Mouse (Mus musculus) kidney, adult 2 months (tissue): ENCODE measurements around the gene Nxph4. TPM values are rescaled to one million over a fixed set of nuclear protein-coding genes. Genes with fewer than 3 reads are reported as not detected.

Experiments
- DNase-seq: peaks from one replicate; pipeline ENCODE4 v3.0.0; 2021
- H3K27ac ChIP-seq: fragments of 200-500 bp; 2 replicates; pipeline ENCODE4 v1.5.1; 2012; ENCODE audit warnings: low read depth, low read length, control low read depth, inconsistent platforms; ENCODE audit not compliant: insufficient read depth
- H3K27me3 ChIP-seq: fragments of 200-500 bp; replicated peaks from 2 replicates; pipeline ENCODE4 v1.6.1; 2012; ENCODE audit warnings: mild to moderate bottlenecking, moderate library complexity, low read length, inconsistent platforms; ENCODE audit not compliant: control insufficient read depth, insufficient read depth
- H3K36me3 ChIP-seq: fragments of 200-500 bp; 2 replicates; pipeline ENCODE4 v1.6.1; 2012; ENCODE audit warnings: mild to moderate bottlenecking, moderate library complexity, low read length, inconsistent platforms; ENCODE audit not compliant: control insufficient read depth, insufficient read depth
- H3K4me1 ChIP-seq: fragments of 200-500 bp; 2 replicates; pipeline ENCODE4 v1.6.1; 2011; ENCODE audit warnings: low read length; ENCODE audit not compliant: control insufficient read depth, insufficient read depth
- H3K4me3 ChIP-seq: fragments of 200-500 bp; 2 replicates; pipeline ENCODE4 v1.5.1; 2011; ENCODE audit warnings: mild to moderate bottlenecking, low read depth, low read length, control low read depth; ENCODE audit not compliant: insufficient read depth
- CTCF ChIP-seq: fragments of 200-500 bp; conservative IDR thresholded peaks from 2 replicates; pipeline ENCODE4 v1.5.1; 2011; ENCODE audit warnings: low read depth, mild to moderate bottlenecking, control low read depth, low read length, moderate library complexity, mixed read lengths; ENCODE audit not compliant: insufficient read depth, insufficient read length
- POLR2A ChIP-seq: fragments of 200-500 bp; IDR thresholded peaks from one replicate; pipeline ENCODE4 v1.6.1; 2011; ENCODE audit warnings: low read depth, low read length, control low read depth
- whole genome bisulfite sequencing: fragments of 180-500 bp; shearing (Covaris S2); methylation state at CpG from one replicate; pipeline ENCODE4 v1.1.7; 2018; 5-methylcytosine and 5-hydroxymethylcytosine counted together
- polyA plus RNA-seq: library from polyadenylated mRNA; depleted of rRNA; stranded (reverse); fragments of >200 nt; gene quantifications from 2 replicates; pipeline ENCODE4 v1.2.3, GENCODE M21; 2012

The Nxph4 gene
- polyA plus RNA-seq, 1 experiment = 2.0 TPM

DNA sequence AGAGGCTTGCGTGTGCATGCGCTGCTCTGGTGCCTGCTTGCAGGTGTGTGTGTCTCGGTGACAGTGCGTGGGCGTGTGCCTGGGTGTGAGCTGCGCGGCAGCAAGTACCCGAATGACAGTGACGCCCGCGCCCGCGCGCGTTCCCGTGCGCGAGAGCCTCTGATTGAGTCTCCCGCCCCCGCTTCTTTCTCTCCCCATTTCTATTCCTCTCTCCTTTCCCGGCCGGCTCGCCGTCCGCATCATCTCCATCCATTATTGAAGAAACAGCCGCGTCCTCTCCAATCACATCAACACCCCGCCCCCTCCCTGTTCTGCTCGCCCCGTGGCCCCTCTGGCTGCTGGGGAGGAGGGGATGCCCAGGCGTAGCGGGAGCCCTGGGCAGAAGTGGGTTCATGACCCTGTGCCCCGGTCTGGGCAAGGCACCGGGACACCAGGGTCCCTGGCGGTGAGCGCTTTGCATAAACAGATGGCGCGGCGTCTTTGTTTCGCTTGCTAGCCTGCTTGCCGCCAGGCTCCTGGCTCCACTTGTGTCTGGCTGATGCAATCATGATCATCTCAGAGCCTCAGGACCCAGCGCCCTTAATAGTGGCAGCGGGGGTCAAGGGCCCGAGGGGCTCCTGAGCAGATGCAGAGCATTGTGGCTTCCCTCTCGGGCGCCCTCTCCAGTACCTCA is 22.6 kb downstream of the Nxph4 start:
- no peak overlapping the region for H3K27ac ChIP-seq
- DNase-seq = no peak
- WGBS = under 1% methylated on average over 45 of the region's 46 CpGs
- H3K4me1 ChIP-seq = peaks cover 10% of the 10 kb centered on the region; the same call in 1 of the 2 replicates
- 0 out of 2 replicates have a peak, but pooled peaks cover 1% of the 10 kb centered on the region for H3K27me3 ChIP-seq
- TF ChIP-seq POLR2A = no peak
- no peak for TF ChIP-seq CTCF
- H3K36me3 ChIP-seq = no peaks in the 10 kb centered on the region
- H3K4me3 ChIP-seq = peak overlapping the region; percentile 33; the same call in 1 of the 2 replicates

DNA sequence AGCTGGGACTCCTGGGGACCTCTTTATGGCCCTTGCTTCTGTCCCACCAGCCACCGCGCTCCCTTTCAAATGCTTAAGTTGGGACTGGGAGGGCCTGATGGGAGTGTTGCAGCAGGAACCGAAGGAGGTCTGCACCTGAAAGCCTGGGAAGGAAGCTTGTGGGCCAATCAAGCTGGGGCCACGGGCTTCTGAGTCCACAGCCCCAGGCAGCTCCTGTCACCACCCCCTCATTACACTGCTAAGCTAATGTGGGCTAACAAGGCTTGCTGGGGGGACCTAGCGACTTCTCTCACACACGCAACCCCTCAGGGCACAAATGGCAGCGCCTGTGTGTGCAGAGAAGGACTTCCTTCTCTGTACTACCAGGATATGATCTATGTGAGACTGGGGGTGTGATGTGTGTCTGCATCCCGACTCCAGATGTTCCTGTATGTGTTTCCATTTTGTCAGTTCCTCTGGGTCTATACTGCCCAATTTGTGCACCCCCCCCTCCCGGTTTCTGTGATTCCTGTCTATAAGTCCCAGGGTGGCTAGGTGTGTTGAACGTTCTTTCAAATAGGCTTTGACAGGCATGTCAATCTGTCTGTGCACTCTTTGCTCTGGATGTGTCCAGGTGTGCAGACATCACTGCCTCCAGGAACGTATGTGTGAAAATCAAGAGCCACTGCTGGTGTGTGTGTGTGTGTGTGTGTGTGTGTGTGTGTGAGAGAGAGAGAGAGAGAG is 23.3 kb downstream of the Nxph4 start:
- 0 out of 2 replicates have a peak, but pooled peaks cover 1% of the 10 kb centered on the region for H3K27me3 ChIP-seq
- WGBS = 27% methylated on average over 11 of the region's 11 CpGs

DNA sequence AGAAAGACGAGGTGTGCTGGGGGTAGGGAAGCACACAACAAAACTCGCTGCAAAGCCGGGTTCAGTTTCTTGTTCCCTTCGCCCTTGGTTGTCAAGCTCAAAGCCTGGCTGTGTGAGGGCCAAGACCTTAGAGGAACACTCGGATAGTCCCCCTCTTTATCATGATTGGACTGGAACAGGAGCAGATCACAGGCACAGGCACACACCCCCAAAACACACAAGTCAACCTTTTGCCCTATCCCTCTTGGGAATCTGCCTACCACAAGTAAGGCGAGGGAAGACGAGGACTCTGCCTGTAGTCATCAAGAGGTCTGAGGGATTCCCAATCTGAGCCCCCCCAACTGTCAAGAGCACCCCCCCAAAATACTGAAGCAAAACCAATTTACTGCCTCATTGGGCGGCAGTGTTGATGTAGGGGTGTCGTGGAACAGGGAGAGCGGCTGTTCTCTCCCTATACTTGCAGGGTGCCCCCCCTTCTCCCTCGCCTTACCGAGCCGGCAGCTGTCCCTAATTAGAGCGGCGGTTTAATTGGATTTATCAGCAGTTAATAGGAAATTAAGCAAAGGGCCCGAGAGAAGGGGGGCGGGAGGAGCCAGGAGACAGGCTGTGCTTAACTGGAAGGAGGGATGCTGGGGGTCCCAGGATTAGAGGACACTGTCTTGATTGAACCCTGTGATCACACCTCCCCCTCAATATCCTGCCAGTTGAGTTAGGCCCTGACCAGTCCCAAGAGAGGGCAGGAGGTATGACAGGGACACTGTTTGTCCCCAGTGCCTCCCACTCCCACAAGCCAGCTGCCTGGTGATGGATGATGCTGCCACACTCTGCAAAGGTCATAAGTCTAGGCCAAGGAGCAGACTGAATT is 24.3 kb downstream of the Nxph4 start:
- no peak for DNase-seq
- Histone ChIP-seq H3K4me1 (no peaks in the 10 kb centered on the region), H3K27me3 (0 out of 2 replicates have a peak, but pooled peaks cover 1% of the 10 kb centered on the region)

More for the DNA sequence above, 23.3 kb downstream of the Nxph4 start:
- Histone ChIP-seq H3K27ac (no peak overlapping the region), H3K4me3 (no peak overlapping the region), H3K4me1 (peaks cover 3% of the 10 kb centered on the region; the same call in 1 of the 2 replicates), H3K36me3 (no peaks in the 10 kb centered on the region)
- no peak for DNase-seq
- TF ChIP-seq POLR2A (no peak), CTCF (no peak)

GRCm38 (mm10) chr10:127509051-127509836 is 25.1 kb downstream of the Nxph4 start:
- DNase-seq = peak; percentile 85
- Histone ChIP-seq H3K27ac (no peak overlapping the region), H3K36me3 (no peaks in the 10 kb centered on the region), H3K27me3 (0 out of 2 replicates have a peak, but pooled peaks cover 1% of the 10 kb centered on the region), H3K4me1 (no peaks in the 10 kb centered on the region), H3K4me3 (peak overlapping the region; percentile 26; the same call in 1 of the 2 replicates)
- TF ChIP-seq POLR2A = no peak
- TF ChIP-seq CTCF = peak; percentile 80
- 2% methylated on average over 35 of the region's 35 CpGs for WGBS

More for the DNA sequence above, 24.3 kb downstream of the Nxph4 start:
- Histone ChIP-seq H3K4me3 (no peak overlapping the region), H3K27ac (no peak overlapping the region), H3K36me3 (no peaks in the 10 kb centered on the region)
- no peak for TF ChIP-seq CTCF
- TF ChIP-seq POLR2A = no peak
- 28% methylated on average over 17 of the region's 17 CpGs for WGBS

- Histone ChIP-seq H3K36me3 (no peaks in the 10 kb centered on the region), H3K4me1 (no peaks in the 10 kb centered on the region), H3K27ac (no peak overlapping the region), H3K27me3 (0 out of 2 replicates have a peak, but pooled peaks cover 1% of the 10 kb centered on the region), H3K4me3 (no peak overlapping the region)
- TF ChIP-seq POLR2A = no peak
- peak; percentile 71 for TF ChIP-seq CTCF
- DNase-seq = peak; percentile 75
- WGBS = 12% methylated on average over 15 of the region's 15 CpGs
Observed at GRCm38 (mm10) chr10:127508239-127508638, 26.1 kb downstream of the Nxph4 start.

GRCm38 (mm10) chr10:127500894-127501893 is 33.2 kb downstream of the Nxph4 start, which contains the start of gene Stac3:
Gene Stac3 (plus strand): TSS chr10:127501686.
- no peak for DNase-seq

More at GRCm38 (mm10) chr10:127500894-127501893, 33.2 kb downstream of the Nxph4 start, which contains the start of gene Stac3:
- 60% methylated on average over 13 of the region's 13 CpGs for WGBS
- Histone ChIP-seq H3K4me1 (no peaks in the 10 kb centered on the region), H3K27ac (no peak within 1 kb of the TSS), H3K4me3 (no peak within 1 kb of the TSS), H3K27me3 (no peaks in the 10 kb centered on the region), H3K36me3 (no peaks in the 10 kb centered on the region; the same call in none of the 2 replicates)
- TF ChIP-seq POLR2A = no peak
- TF ChIP-seq CTCF = no peak
